Mouse (Mus musculus) bone marrow macrophage, adult 2 months (primary cell): Measurements from ENCODE around the gene Pip4k2a.

ENCODE experiments used
- CTCF ChIP-seq: IDR thresholded peaks from 2 replicates; pipeline ENCODE4 v1.5.1; 2012; ENCODE audit warnings: low read depth, mild to moderate bottlenecking, low read length, moderate library complexity
- POLR2A ChIP-seq: IDR thresholded peaks from 2 replicates; pipeline ENCODE4 v1.6.1; 2012; ENCODE audit warnings: mild to moderate bottlenecking, low read depth, low read length, borderline replicate concordance

DNA sequence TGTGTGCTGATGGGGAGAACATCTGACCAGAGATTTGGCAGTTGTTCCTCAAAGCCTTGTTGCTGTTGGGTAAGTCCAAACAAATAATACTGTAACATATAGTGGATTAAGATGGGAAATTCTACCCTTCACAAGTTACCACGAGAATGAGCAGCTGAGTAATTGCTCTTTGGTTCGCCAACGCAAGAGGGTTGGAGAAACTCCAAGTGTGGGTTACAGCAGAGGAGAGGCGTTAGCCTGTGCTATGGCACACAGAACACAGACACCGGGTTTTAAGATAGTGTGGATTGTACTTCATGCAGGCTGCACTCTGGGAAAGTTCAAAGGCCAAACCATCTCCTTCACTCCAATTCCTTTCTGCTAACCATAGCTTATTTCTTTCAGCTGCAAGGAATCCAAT, 144.6 kb downstream of the Pip4k2a start:
- no peak for TF ChIP-seq CTCF
- TF ChIP-seq POLR2A, result no peak
